8 mouse cellular contexts compared by ENCODE assay signal in the genomic region with DNA sequence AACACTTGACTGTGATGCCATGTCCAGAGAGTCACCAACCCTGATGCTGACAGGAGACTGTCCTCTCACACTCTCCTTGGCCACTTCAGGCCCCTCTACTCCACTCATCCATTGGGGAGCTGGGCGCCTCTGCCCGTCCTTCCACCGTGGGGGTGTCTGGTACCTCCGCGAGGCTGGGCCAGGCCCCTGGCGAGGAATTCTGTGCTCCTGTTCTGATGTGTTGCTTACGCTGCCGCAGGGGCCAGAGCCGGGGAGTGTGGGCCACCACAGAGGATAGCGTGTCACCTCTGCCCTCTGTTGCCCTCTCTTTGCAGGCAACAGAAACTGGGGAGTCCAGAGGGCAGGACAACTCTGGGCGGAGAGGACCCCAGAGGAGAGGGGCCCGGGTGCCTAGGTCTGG. TPM values are rescaled to one million over a fixed set of nuclear protein-coding genes. Genes with fewer than 3 reads are reported as not detected.
DNase-seq lines count a peak whose midpoint lies in the region; ATAC-seq and TF ChIP-seq lines count a peak whose summit lies in the region.

No protein-coding gene starts in this region.

- H3K27me3 ChIP-seq in lung, embryonic 14.5 days (ENCODE audit: insufficient read depth, low read length): no peaks in the 10 kb centered on the region
- no peaks in the 10 kb centered on the region for H3K27me3 ChIP-seq in forebrain, postnatal 0 days (ENCODE audit: insufficient read depth, low read length)
- no peaks in the 10 kb centered on the region for H3K27me3 ChIP-seq in limb, embryonic 15.5 days
- H3K27me3 ChIP-seq in splenic B cell, adult 2 months (ENCODE audit: control insufficient read depth, insufficient read depth, low read length, poor library complexity, severe bottlenecking): no peaks in the 10 kb centered on the region

- no peak for DNase-seq in lung, embryonic 14.5 days
- DNase-seq in lung, adult 18-20 months: no peak
- no peak for DNase-seq in forebrain, postnatal 0 days
- peak; percentile 11 for DNase-seq in splenic B cell, adult 2 months (ENCODE audit: low read depth, low spot score)
- no peak for DNase-seq in urinary bladder, adult 2 months (ENCODE audit: low spot score)
- no peak for DNase-seq in gastrocnemius, postnatal 36 days
- no peak for DNase-seq in MN1 (ENCODE audit: low spot score)

- H3K4me1 ChIP-seq in lung, embryonic 14.5 days (ENCODE audit: insufficient read depth): peaks cover 3% of the 10 kb centered on the region; the same call in 1 of the 2 replicates
- H3K4me1 ChIP-seq in forebrain, postnatal 0 days (ENCODE audit: insufficient read depth): no peaks in the 10 kb centered on the region
- H3K4me1 ChIP-seq in limb, embryonic 15.5 days: peaks cover 16% of the 10 kb centered on the region

- no peak overlapping the region for H3K27ac ChIP-seq in lung, embryonic 14.5 days (ENCODE audit: low read depth)
- no peak overlapping the region for H3K27ac ChIP-seq in forebrain, postnatal 0 days (ENCODE audit: low read depth, low read length)
- no peak overlapping the region for H3K27ac ChIP-seq in limb, embryonic 15.5 days

- peak overlapping the region; percentile 42 for H3K4me3 ChIP-seq in lung, embryonic 14.5 days (ENCODE audit: low read depth, low read length)
- H3K4me3 ChIP-seq in forebrain, postnatal 0 days (ENCODE audit: low read depth, low read length): no peak overlapping the region
- H3K4me3 ChIP-seq in limb, embryonic 15.5 days: peak overlapping the region; percentile 45

- H3K9ac ChIP-seq in lung, embryonic 14.5 days: peak overlapping the region; percentile 62
- 0 out of 2 replicates have a peak overlapping the region, but pooled peaks have one; percentile 39 for H3K9ac ChIP-seq in forebrain, postnatal 0 days
- no peak overlapping the region for H3K9ac ChIP-seq in limb, embryonic 15.5 days

- H3K9me3 ChIP-seq in lung, embryonic 14.5 days (ENCODE audit: low read depth, low read length): no peaks in the 10 kb centered on the region
- no peaks in the 10 kb centered on the region for H3K9me3 ChIP-seq in forebrain, postnatal 0 days (ENCODE audit: low read length)
- H3K9me3 ChIP-seq in limb, embryonic 15.5 days: no peaks in the 10 kb centered on the region

- H3K4me2 ChIP-seq in lung, embryonic 14.5 days: peak overlapping the region; percentile 87
- peak overlapping the region; percentile 53 for H3K4me2 ChIP-seq in forebrain, postnatal 0 days (ENCODE audit: low read depth)
- peak overlapping the region; percentile 88 for H3K4me2 ChIP-seq in limb, embryonic 15.5 days

- H3K36me3 ChIP-seq in lung, embryonic 14.5 days (ENCODE audit: insufficient read depth): no peaks in the 10 kb centered on the region
- peaks cover 48% of the 10 kb centered on the region for H3K36me3 ChIP-seq in forebrain, postnatal 0 days (ENCODE audit: insufficient read depth)
- H3K36me3 ChIP-seq in limb, embryonic 15.5 days: no peaks in the 10 kb centered on the region
- no peaks in the 10 kb centered on the region for H3K36me3 ChIP-seq in splenic B cell, adult 2 months (ENCODE audit: control insufficient read depth, insufficient read depth, low read length, poor library complexity, severe bottlenecking)

- peak; percentile 36 for ATAC-seq in lung, embryonic 14.5 days (ENCODE audit: insufficient read depth)
- ATAC-seq in forebrain, postnatal 0 days: 0 out of 2 replicates have a peak, but pooled peaks have one; percentile 9
- ATAC-seq in limb, embryonic 15.5 days (ENCODE audit: insufficient number of reproducible peaks, low FRiP score, low TSS enrichment, low read depth): no peak

- intact Hi-C loops in gastrocnemius, postnatal 36 days (cut with DNase I): loop anchor here (10.0 kb wide), 1 partner anchor 564 kb away; no protein-coding TSS in a partner anchor

- 33% methylated on average over 12 of the region's 12 CpGs for WGBS in lung, embryonic 14.5 days
- 38% methylated on average over 12 of the region's 12 CpGs for WGBS in forebrain, postnatal 0 days
- 37% methylated on average over 12 of the region's 12 CpGs for WGBS in limb, embryonic 15.5 days

- no peak for TF ChIP-seq CTCF in lung, embryonic 14.5 days (IDR thresholded peaks at IDR 0.05; ENCODE audit: low read depth)
- no peak for TF ChIP-seq CTCF in forebrain, postnatal 0 days (IDR thresholded peaks at IDR 0.05; ENCODE audit: low read depth)

RNA-seq across cellular contexts. Expression of gene Mpo, which starts 14.5 kb away (rescaled TPM):
- polyA plus RNA-seq in lung, embryonic 14.5 days (2014; fragmentation: Nextera tagmentation; extraction: Ambion mirVana): 0.37 and 0.89 TPM in 2 replicates
- total RNA-seq in forebrain, postnatal 0 days (2014; rRNA removed): 0.33 and 0.46 TPM in 2 replicates
- 0.21 TPM in 1 of 2 replicates, not detected in the other for polyA plus RNA-seq in forebrain, postnatal 0 days (2015; fragmentation: Nextera tagmentation; extraction: Ambion mirVana)
- 1.1 and 1.5 TPM in 2 replicates for polyA plus RNA-seq in limb, embryonic 15.5 days (2015; fragmentation: Nextera tagmentation; extraction: Ambion mirVana)
- polyA plus RNA-seq in urinary bladder, adult 2 months (2012; rRNA removed): 0.46 and 1.1 TPM in 2 replicates
- not detected for total RNA-seq in gastrocnemius, postnatal 36 days (2021)

RNA-seq across cellular contexts. Expression of gene Tspoap1, which starts 18.6 kb away (rescaled TPM):
- 1.5 and 2.5 TPM in 2 replicates for polyA plus RNA-seq in lung, embryonic 14.5 days (2014; fragmentation: Nextera tagmentation; extraction: Ambion mirVana)
- total RNA-seq in forebrain, postnatal 0 days (2014; rRNA removed): 119 and 199 TPM in 2 replicates
- polyA plus RNA-seq in forebrain, postnatal 0 days (2015; fragmentation: Nextera tagmentation; extraction: Ambion mirVana): 10.5 and 20.1 TPM in 2 replicates
- polyA plus RNA-seq in limb, embryonic 15.5 days (2015; fragmentation: Nextera tagmentation; extraction: Ambion mirVana): 1.4 and 1.5 TPM in 2 replicates
- 9.7 and 11.4 TPM in 2 replicates for polyA plus RNA-seq in urinary bladder, adult 2 months (2012; rRNA removed)
- total RNA-seq in gastrocnemius, postnatal 36 days (2021): under 1 TPM in 1 of 2 experiments, not detected in 1; 0.13 TPM

RNA-seq across cellular contexts. Expression of gene Supt4a, which starts 41.6 kb away (rescaled TPM):
- 145 and 146 TPM in 2 replicates for polyA plus RNA-seq in lung, embryonic 14.5 days (2014; fragmentation: Nextera tagmentation; extraction: Ambion mirVana)
- 64.9 and 78.5 TPM in 2 replicates for total RNA-seq in forebrain, postnatal 0 days (2014; rRNA removed)
- 141 and 159 TPM in 2 replicates for polyA plus RNA-seq in forebrain, postnatal 0 days (2015; fragmentation: Nextera tagmentation; extraction: Ambion mirVana)
- 135 and 155 TPM in 2 replicates for polyA plus RNA-seq in limb, embryonic 15.5 days (2015; fragmentation: Nextera tagmentation; extraction: Ambion mirVana)
- 94.2 and 98.4 TPM in 2 replicates for polyA plus RNA-seq in urinary bladder, adult 2 months (2012; rRNA removed)
- 10 to 100 TPM; 26.8 to 37.6 TPM for total RNA-seq in gastrocnemius, postnatal 36 days (2021)

RNA-seq across cellular contexts. Expression of gene Lpo, which starts 49.2 kb away (rescaled TPM):
- polyA plus RNA-seq in lung, embryonic 14.5 days (2014; fragmentation: Nextera tagmentation; extraction: Ambion mirVana): 0.05 TPM in 1 of 2 replicates, not detected in the other
- 0.46 and 1.1 TPM in 2 replicates for total RNA-seq in forebrain, postnatal 0 days (2014; rRNA removed)
- polyA plus RNA-seq in forebrain, postnatal 0 days (2015; fragmentation: Nextera tagmentation; extraction: Ambion mirVana): 0.62 and 1.3 TPM in 2 replicates
- polyA plus RNA-seq in limb, embryonic 15.5 days (2015; fragmentation: Nextera tagmentation; extraction: Ambion mirVana): 0.11 and 0.12 TPM in 2 replicates
- not detected in 2 replicates for polyA plus RNA-seq in urinary bladder, adult 2 months (2012; rRNA removed)
- total RNA-seq in gastrocnemius, postnatal 36 days (2021): not detected
